Mouse (Mus musculus) MEL (cell line): ENCODE measurements around the gene Gabrb3.

Experiments
- CTCF ChIP-seq, 3 experiments: IDR thresholded peaks in 2 of 3; conservative IDR thresholded peaks in 1 of 3; 2 replicates each; pipeline ENCODE4 v1.5.1; 2011 to 2012; ENCODE audit warnings: low read length in 3 of 3, low read depth in 2 of 3, mild to moderate bottlenecking in 2 of 3, improper control_type of control experiment in 1 of 3, inconsistent platforms in 1 of 3, mixed read lengths in 1 of 3, moderate library complexity in 1 of 3; ENCODE audit not compliant: control insufficient read depth in 1 of 3, insufficient read depth in 1 of 3, poor library complexity in 1 of 3, severe bottlenecking in 1 of 3
- EP300 ChIP-seq, 2 experiments: IDR thresholded peaks; 2 replicates each; pipeline ENCODE4 v1.6.1; 2011; ENCODE audit warnings: improper control_type of control experiment in 2 of 2, low read length in 2 of 2, low read depth in 1 of 2, mild to moderate bottlenecking in 1 of 2
- KAT2A ChIP-seq: conservative IDR thresholded peaks from 2 replicates; pipeline ENCODE4 v1.6.1; 2012; ENCODE audit warnings: low read depth, low read length, improper control_type of control experiment, inconsistent platforms
- POLR2A ChIP-seq, 2 experiments: IDR thresholded peaks; 2 replicates each; pipeline ENCODE4 v1.6.1; 2011 to 2012; ENCODE audit warnings: low read length in 2 of 2, mild to moderate bottlenecking in 2 of 2, control low read depth in 1 of 2, improper control_type of control experiment in 1 of 2, low read depth in 1 of 2, moderate library complexity in 1 of 2; ENCODE audit not compliant: control insufficient read depth in 1 of 2, insufficient read depth in 1 of 2, poor library complexity in 1 of 2
- RAD21 ChIP-seq: IDR thresholded peaks from 2 replicates; pipeline ENCODE4 v1.6.1; 2011; ENCODE audit warnings: mild to moderate bottlenecking, low read depth, low read length, improper control_type of control experiment
- TAL1 ChIP-seq: IDR thresholded peaks from 2 replicates; pipeline ENCODE4 v1.6.1; 2012; ENCODE audit warnings: mild to moderate bottlenecking, inconsistent platforms, low read length, moderate library complexity, mixed read lengths
- TCF12 ChIP-seq: IDR thresholded peaks from 2 replicates; pipeline ENCODE4 v1.6.1; 2014; ENCODE audit warnings: low read depth, mild to moderate bottlenecking, inconsistent platforms, low read length, improper control_type of control experiment, moderate library complexity
- ZMIZ1 ChIP-seq: IDR thresholded peaks from 2 replicates; pipeline ENCODE4 v1.6.1; 2012; ENCODE audit warnings: low read depth, mild to moderate bottlenecking, inconsistent platforms, low read length, improper control_type of control experiment, moderate library complexity

DNA sequence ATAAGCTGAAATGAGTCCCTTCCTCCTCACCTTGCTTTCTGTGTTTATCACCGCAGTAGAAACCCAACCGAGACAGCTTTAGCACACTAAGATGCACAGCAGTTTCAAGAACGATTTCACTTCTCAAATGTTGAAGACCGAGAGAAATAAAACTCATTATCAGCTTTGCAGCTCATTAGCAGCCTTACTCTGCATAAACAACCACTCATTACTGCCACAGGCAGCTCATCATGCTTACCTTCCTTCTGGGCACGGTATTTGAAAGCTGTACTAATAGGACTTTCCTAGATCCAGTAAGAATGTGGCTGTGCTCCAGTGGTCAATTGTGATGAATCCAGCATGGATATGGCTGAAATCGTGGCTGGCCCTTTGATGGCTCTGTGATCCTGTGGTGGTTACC, 67.4 kb downstream of the Gabrb3 start:
- TF ChIP-seq POLR2A (IDR thresholded peaks at IDR 0.05; ENCODE audit: control insufficient read depth in 1 of 2, insufficient read depth in 1 of 2, low read depth in 1 of 2, low read length in 2 of 2, poor library complexity in 1 of 2), result no peak
- no peak for TF ChIP-seq CTCF (IDR thresholded peaks at IDR 0.05 in 2 of 3, conservative IDR thresholded peaks at IDR 0.05 in 1 of 3; ENCODE audit: control insufficient read depth in 1 of 3, insufficient read depth in 1 of 3, low read depth in 2 of 3, low read length in 3 of 3, poor library complexity in 1 of 3, severe bottlenecking in 1 of 3)
- no peak for TF ChIP-seq KAT2A
- TF ChIP-seq TCF12, result no peak
- TF ChIP-seq TAL1, result no peak
- no peak for TF ChIP-seq EP300 (IDR thresholded peaks at IDR 0.05; ENCODE audit: low read depth in 1 of 2, low read length in 2 of 2)
- no peak for TF ChIP-seq RAD21
- no peak for TF ChIP-seq ZMIZ1
